Mouse (Mus musculus) cerebellum, adult 2 months (tissue): ENCODE data around the gene Olfr1120.
"Not testable (repeated sequence)": the region's sequence is repeated elsewhere in the genome, so short reads cannot be mapped to it uniquely, and the experiment has no call there.

Source experiments
- CTCF ChIP-seq: fragments of 200-500 bp; IDR thresholded peaks from 2 replicates; pipeline ENCODE4 v1.5.1; 2011; ENCODE audit warnings: low read depth, mild to moderate bottlenecking, control low read depth, low read length, moderate library complexity, borderline replicate concordance; ENCODE audit not compliant: insufficient read depth
- POLR2A ChIP-seq: fragments of 200-500 bp; IDR thresholded peaks from 2 replicates; pipeline ENCODE4 v1.6.1; 2011; ENCODE audit warnings: low read length, control low read depth, borderline replicate concordance; ENCODE audit not compliant: insufficient read depth

GRCm38 (mm10) chr2:87360121-87360520 is 5.5 kb downstream of the Olfr1120 start:
- not testable (repeated sequence) for TF ChIP-seq POLR2A, CTCF
